Mouse (Mus musculus) midbrain, embryonic 13.5 days (tissue): ENCODE results near the gene Tfpi2. TPM values are rescaled to one million over a fixed set of nuclear protein-coding genes. Genes with fewer than 3 reads are reported as not detected.

ENCODE experiments used
- polyA plus RNA-seq: library from polyadenylated mRNA; unstranded; fragments of >200 nt; fragmentation: Nextera tagmentation; extraction: Ambion mirVana; gene quantifications from 2 replicates; pipeline ENCODE4 v1.2.1, GENCODE M21; 2015

Gene Tfpi2
- polyA plus RNA-seq, 1 experiment from 2014 or later = 0.65 TPM

Other genes starting within 250 kb of the Tfpi2 start
- 4.4 and 7.3 TPM in 2 replicates for gene Calcr, start 224.2 kb downstream of the Tfpi2 start, polyA plus RNA-seq
- not detected in 2 replicates for gene Gngt1, start 4.9 kb upstream of the Tfpi2 start, polyA plus RNA-seq
- gene Gng11, start 15.0 kb upstream of the Tfpi2 start, polyA plus RNA-seq = 26.8 and 28.0 TPM in 2 replicates
- gene Bet1, start 98.1 kb upstream of the Tfpi2 start, polyA plus RNA-seq = 34.0 and 35.8 TPM in 2 replicates